ENCODE assay signal across 10 mouse cellular contexts in genomic region chr15:12068395-12069218, GRCm38 (mm10). TPM values are rescaled to one million over a fixed set of nuclear protein-coding genes. Genes with fewer than 3 reads are reported as not detected.
DNase-seq lines count a peak whose midpoint lies in the region; ATAC-seq and TF ChIP-seq lines count a peak whose summit lies in the region.
"Had no signal": no experiment of that assay in that cellular context is flagged by ENCODE, and none has a peak within 500 bp of the region (broad histone marks: within the 10 kb centered on the region; RNA-seq: fewer than 3 reads in every experiment).

No protein-coding gene starts in this region.

- H3K9ac ChIP-seq in heart, embryonic 11.5 days (ENCODE audit: low read depth, low read length) = no peak overlapping the region
- H3K9ac ChIP-seq in lung, embryonic 14.5 days = no peak overlapping the region
- H3K9ac ChIP-seq: hindbrain, embryonic 13.5 days had no signal

- H3K36me3 ChIP-seq in heart, embryonic 11.5 days (ENCODE audit: control insufficient read depth, insufficient read depth, low read length) = no peaks in the 10 kb centered on the region
- no peaks in the 10 kb centered on the region for H3K36me3 ChIP-seq in lung, embryonic 14.5 days (ENCODE audit: insufficient read depth)
- H3K36me3 ChIP-seq: hindbrain, embryonic 13.5 days had no signal

- WGBS in heart, embryonic 11.5 days (ENCODE audit: insufficient replicate concordance) = 43% methylated on average over 9 of the region's 9 CpGs
- WGBS in lung, embryonic 14.5 days = 37% methylated on average over 9 of the region's 9 CpGs

- no peak overlapping the region for H3K4me3 ChIP-seq in heart, embryonic 11.5 days (ENCODE audit: low read depth, low read length)
- H3K4me3 ChIP-seq in lung, embryonic 14.5 days (ENCODE audit: low read depth, low read length) = no peak overlapping the region
- H3K4me3 ChIP-seq: hindbrain, embryonic 13.5 days had no signal

- peak overlapping the region; percentile 42; the same call in 1 of the 2 replicates for H3K27ac ChIP-seq in heart, embryonic 11.5 days (ENCODE audit: low read depth, low read length)
- H3K27ac ChIP-seq in lung, embryonic 14.5 days (ENCODE audit: low read depth) = peak overlapping the region; percentile 90
- H3K27ac ChIP-seq: hindbrain, embryonic 13.5 days had no signal

- peaks cover 8% of the 10 kb centered on the region; the same call in 1 of the 2 replicates for H3K4me1 ChIP-seq in heart, embryonic 11.5 days (ENCODE audit: control insufficient read depth, insufficient read depth, low read length)
- H3K4me1 ChIP-seq in lung, embryonic 14.5 days (ENCODE audit: insufficient read depth) = peaks cover 15% of the 10 kb centered on the region

- TF ChIP-seq CTCF in lung, embryonic 14.5 days (IDR thresholded peaks at IDR 0.05; ENCODE audit: low read depth) = no peak

- H3K4me2 ChIP-seq in heart, embryonic 11.5 days = no peak overlapping the region
- H3K4me2 ChIP-seq in lung, embryonic 14.5 days = peak overlapping the region; percentile 7; the same call in 1 of the 2 replicates
- H3K4me2 ChIP-seq: hindbrain, embryonic 13.5 days had no signal

- no peaks in the 10 kb centered on the region for H3K9me3 ChIP-seq in heart, embryonic 11.5 days (replicated peaks; ENCODE audit: control insufficient read depth, low read length)
- no peaks in the 10 kb centered on the region; the same call in 1 of the 2 replicates for H3K9me3 ChIP-seq in lung, embryonic 14.5 days (ENCODE audit: low read depth, low read length)

- no peaks in the 10 kb centered on the region for H3K27me3 ChIP-seq in heart, embryonic 11.5 days (ENCODE audit: control insufficient read depth, insufficient read depth, low read length)
- H3K27me3 ChIP-seq in lung, embryonic 14.5 days (ENCODE audit: insufficient read depth, low read length) = no peaks in the 10 kb centered on the region
- H3K27me3 ChIP-seq: hindbrain, embryonic 13.5 days had no signal

- DNase-seq in heart, adult 9 months (ENCODE audit: low spot score in 2 of 2) = no peak
- DNase-seq in lung, embryonic 14.5 days = peak; percentile 73
- no peak for DNase-seq in lung, postnatal 10 days
- DNase-seq in forelimb bud, embryonic 11.5 days (ENCODE audit: low read depth, low spot score) = peak; percentile 63
- DNase-seq in naive thymus-derived CD4-positive, alpha-beta T cell, adult 2 months (ENCODE audit: low read depth) = peak; percentile 31
- no peak for DNase-seq in adipocyte (ENCODE audit: low spot score)
- no peak for DNase-seq in Muller cell, postnatal 12 days (ENCODE audit: inconsistent ontology term)
- DNase-seq: lung, adult 2 months had no signal

- ATAC-seq in heart, embryonic 11.5 days (replicated peaks; ENCODE audit: insufficient number of reproducible peaks, low FRiP score, low TSS enrichment) = no peak; the same call in 1 of the 2 replicates
- peak; percentile 80 for ATAC-seq in lung, embryonic 14.5 days (ENCODE audit: insufficient read depth)

RNA-seq across cellular contexts. Expression of gene Zfr, which starts 49.0 kb away (rescaled TPM):
- 113 and 118 TPM in 2 replicates for polyA plus RNA-seq in heart, embryonic 11.5 days (2014; fragmentation: Nextera tagmentation; extraction: Ambion mirVana)
- 148 and 158 TPM in 2 replicates for polyA plus RNA-seq in lung, embryonic 14.5 days (2014; fragmentation: Nextera tagmentation; extraction: Ambion mirVana)

Comparison
In these comparisons a context has a peak if more than half of its experiments do, and no peak if none do; other contexts are left out.
1. DNase-seq: peak in lung, embryonic 14.5 days (single experiment), forelimb bud, embryonic 11.5 days (single experiment) and naive thymus-derived CD4-positive, alpha-beta T cell, adult 2 months (single experiment); none in heart, adult 9 months (0 of 2), lung, postnatal 10 days (single experiment), adipocyte (single experiment) and Muller cell, postnatal 12 days (single experiment).